Mouse (Mus musculus) MEL (cell line): ENCODE data around the gene Ppp1r15b. TPM values are rescaled to one million over a fixed set of nuclear protein-coding genes. Genes with fewer than 3 reads are reported as not detected.

ENCODE experiments used
- DNase-seq: peaks from one replicate; pipeline ENCODE4 v3.0.0; 2011; ENCODE audit warnings: low read depth, low spot score
- H3K27ac ChIP-seq: 2 replicates; pipeline ENCODE4 v1.5.1; 2012; ENCODE audit warnings: low read depth, mild to moderate bottlenecking, control low read depth, low read length, moderate library complexity; ENCODE audit not compliant: control insufficient read depth
- H3K27me3 ChIP-seq, 2 experiments: fragments of 150-350 bp in 1 of 2; sonication (generic) in 1 of 2; 2 replicates each; pipeline ENCODE4 v1.6.1; 2012; ENCODE audit warnings: low read length in 2 of 2, mild to moderate bottlenecking in 2 of 2, improper control_type of control experiment in 1 of 2, moderate library complexity in 1 of 2; ENCODE audit not compliant: insufficient read depth in 2 of 2, control insufficient read depth in 1 of 2
- H3K36me3 ChIP-seq, 2 experiments: 2 replicates each; pipeline ENCODE4 v1.6.1; 2012 to 2014; ENCODE audit warnings: low read length in 2 of 2, improper control_type of control experiment in 1 of 2, inconsistent platforms in 1 of 2, mild to moderate bottlenecking in 1 of 2; ENCODE audit not compliant: insufficient read depth in 2 of 2, control insufficient read depth in 1 of 2
- H3K4me1 ChIP-seq, 2 experiments: fragments of 150-350 bp in 1 of 2; sonication (generic) in 1 of 2; 2 replicates each; pipeline ENCODE4 v1.6.1; 2012; ENCODE audit warnings: low read length in 2 of 2, improper control_type of control experiment in 1 of 2, mild to moderate bottlenecking in 1 of 2; ENCODE audit not compliant: insufficient read depth in 2 of 2, control insufficient read depth in 1 of 2
- H3K4me3 ChIP-seq, 2 experiments: fragments of 150-350 bp in 1 of 2; sonication (generic) in 1 of 2; 2 replicates each; pipeline ENCODE4 v1.5.1; 2012; ENCODE audit warnings: low read depth in 2 of 2, low read length in 2 of 2, mild to moderate bottlenecking in 2 of 2, moderate library complexity in 2 of 2, control low read depth in 1 of 2, improper control_type of control experiment in 1 of 2; ENCODE audit not compliant: control insufficient read depth in 1 of 2, insufficient read depth in 1 of 2
- H3K79me2 ChIP-seq: 2 replicates; pipeline ENCODE4 v1.6.1; 2012; ENCODE audit warnings: mild to moderate bottlenecking, low read length, moderate library complexity; ENCODE audit not compliant: control insufficient read depth, poor library complexity, insufficient read depth
- H3K9ac ChIP-seq: 2 replicates; pipeline ENCODE4 v1.6.1; 2012; ENCODE audit warnings: low read depth, mild to moderate bottlenecking, control low read depth, low read length, moderate library complexity; ENCODE audit not compliant: control insufficient read depth, poor library complexity, severe bottlenecking
- H3K9me3 ChIP-seq: fragments of 150-350 bp; sonication (generic); replicated peaks from 2 replicates; pipeline ENCODE4 v1.6.1; 2012; ENCODE audit warnings: mild to moderate bottlenecking, low read length, improper control_type of control experiment, moderate library complexity; ENCODE audit not compliant: insufficient read depth
- CHD1 ChIP-seq: IDR thresholded peaks from 2 replicates; pipeline ENCODE4 v1.6.1; 2012; ENCODE audit warnings: low read depth, mild to moderate bottlenecking, inconsistent platforms, low read length, improper control_type of control experiment
- CHD2 ChIP-seq: IDR thresholded peaks from 2 replicates; pipeline ENCODE4 v1.6.1; 2011; ENCODE audit warnings: low read length, improper control_type of control experiment
- E2F4 ChIP-seq: IDR thresholded peaks from 2 replicates; pipeline ENCODE4 v1.6.1; 2011; ENCODE audit warnings: low read depth, low read length, improper control_type of control experiment, borderline replicate concordance
- ELF1 ChIP-seq: IDR thresholded peaks from 2 replicates; pipeline ENCODE4 v1.6.1; 2014; ENCODE audit warnings: low read depth, mild to moderate bottlenecking, inconsistent platforms, low read length, improper control_type of control experiment, moderate library complexity
- EP300 ChIP-seq, 2 experiments: IDR thresholded peaks; 2 replicates each; pipeline ENCODE4 v1.6.1; 2011; ENCODE audit warnings: improper control_type of control experiment in 2 of 2, low read length in 2 of 2, low read depth in 1 of 2, mild to moderate bottlenecking in 1 of 2
- ETS1 ChIP-seq: IDR thresholded peaks from 2 replicates; pipeline ENCODE4 v1.6.1; 2012; ENCODE audit warnings: low read depth, mild to moderate bottlenecking, inconsistent platforms, low read length, improper control_type of control experiment, moderate library complexity
- GATA1 ChIP-seq: IDR thresholded peaks from 2 replicates; pipeline ENCODE4 v1.6.1; 2011; ENCODE audit warnings: low read depth, low read length, improper control_type of control experiment
- HCFC1 ChIP-seq: IDR thresholded peaks from 2 replicates; pipeline ENCODE4 v1.6.1; 2012; ENCODE audit warnings: low read depth, mild to moderate bottlenecking, inconsistent platforms, low read length, improper control_type of control experiment, moderate library complexity
- JUND ChIP-seq: IDR thresholded peaks from 2 replicates; pipeline ENCODE4 v1.6.1; 2011; ENCODE audit warnings: low read depth, mild to moderate bottlenecking, improper control_type of control experiment, low read length
- KAT2A ChIP-seq: conservative IDR thresholded peaks from 2 replicates; pipeline ENCODE4 v1.6.1; 2012; ENCODE audit warnings: low read depth, low read length, improper control_type of control experiment, inconsistent platforms
- MAX ChIP-seq: IDR thresholded peaks from 2 replicates; pipeline ENCODE4 v1.6.1; 2011; ENCODE audit warnings: low read length, improper control_type of control experiment
- MAZ ChIP-seq: IDR thresholded peaks from 2 replicates; pipeline ENCODE4 v1.6.1; 2012; ENCODE audit warnings: low read depth, mild to moderate bottlenecking, inconsistent platforms, low read length, improper control_type of control experiment
- MEF2A ChIP-seq: IDR thresholded peaks from 2 replicates; pipeline ENCODE4 v1.6.1; 2014; ENCODE audit warnings: low read depth, mild to moderate bottlenecking, inconsistent platforms, low read length, improper control_type of control experiment; ENCODE audit not compliant: poor library complexity, insufficient replicate concordance, severe bottlenecking; ENCODE audit errors: extremely low read depth
- MXI1 ChIP-seq: IDR thresholded peaks from 2 replicates; pipeline ENCODE4 v1.6.1; 2011; ENCODE audit warnings: mild to moderate bottlenecking, low read depth, low read length, improper control_type of control experiment
- MYB ChIP-seq: IDR thresholded peaks from 2 replicates; pipeline ENCODE4 v1.6.1; 2011; ENCODE audit warnings: mild to moderate bottlenecking, low read depth, low read length, improper control_type of control experiment
- MYC ChIP-seq: IDR thresholded peaks from 2 replicates; pipeline ENCODE4 v1.6.1; 2011; ENCODE audit warnings: low read depth, mild to moderate bottlenecking, low read length, improper control_type of control experiment, moderate library complexity
- NELFE ChIP-seq: IDR thresholded peaks from 2 replicates; pipeline ENCODE4 v1.6.1; 2011; ENCODE audit warnings: low read depth, low read length, improper control_type of control experiment
- NRF1 ChIP-seq: IDR thresholded peaks from 2 replicates; pipeline ENCODE4 v1.6.1; 2014; ENCODE audit warnings: low read depth, mild to moderate bottlenecking, inconsistent platforms, low read length, improper control_type of control experiment, moderate library complexity; ENCODE audit not compliant: poor library complexity, insufficient read depth, severe bottlenecking
- POLR2A ChIP-seq, 2 experiments: IDR thresholded peaks; 2 replicates each; pipeline ENCODE4 v1.6.1; 2011 to 2012; ENCODE audit warnings: low read length in 2 of 2, mild to moderate bottlenecking in 2 of 2, control low read depth in 1 of 2, improper control_type of control experiment in 1 of 2, low read depth in 1 of 2, moderate library complexity in 1 of 2; ENCODE audit not compliant: control insufficient read depth in 1 of 2, insufficient read depth in 1 of 2, poor library complexity in 1 of 2
- POLR2AphosphoS2 ChIP-seq: IDR thresholded peaks from 2 replicates; pipeline ENCODE4 v1.6.1; 2011; ENCODE audit warnings: low read length, improper control_type of control experiment
- POLR2AphosphoS5 ChIP-seq: IDR thresholded peaks from 2 replicates; pipeline ENCODE4 v1.6.1; 2012; ENCODE audit warnings: low read depth, borderline replicate concordance, mild to moderate bottlenecking, inconsistent platforms, low read length, moderate library complexity, mixed read lengths
- RAD21 ChIP-seq: IDR thresholded peaks from 2 replicates; pipeline ENCODE4 v1.6.1; 2011; ENCODE audit warnings: mild to moderate bottlenecking, low read depth, low read length, improper control_type of control experiment
- RCOR1 ChIP-seq: IDR thresholded peaks from 2 replicates; pipeline ENCODE4 v1.6.1; 2012; ENCODE audit warnings: low read depth, mild to moderate bottlenecking, inconsistent platforms, low read length, improper control_type of control experiment
- SIN3A ChIP-seq: IDR thresholded peaks from 2 replicates; pipeline ENCODE4 v1.6.1; 2012; ENCODE audit warnings: low read length, improper control_type of control experiment, inconsistent platforms
- SMC3 ChIP-seq: IDR thresholded peaks from 2 replicates; pipeline ENCODE4 v1.6.1; 2011; ENCODE audit warnings: low read depth, low read length, improper control_type of control experiment
- TBP ChIP-seq: IDR thresholded peaks from 2 replicates; pipeline ENCODE4 v1.8.0; 2011; ENCODE audit warnings: low read depth, low read length, improper control_type of control experiment
- TCF12 ChIP-seq: IDR thresholded peaks from 2 replicates; pipeline ENCODE4 v1.6.1; 2014; ENCODE audit warnings: low read depth, mild to moderate bottlenecking, inconsistent platforms, low read length, improper control_type of control experiment, moderate library complexity
- UBTF ChIP-seq: IDR thresholded peaks from 2 replicates; pipeline ENCODE4 v1.6.1; 2012; ENCODE audit warnings: low read depth, mild to moderate bottlenecking, inconsistent platforms, low read length, improper control_type of control experiment, moderate library complexity, borderline replicate concordance; ENCODE audit not compliant: insufficient read depth
- USF1 ChIP-seq: IDR thresholded peaks from 2 replicates; pipeline ENCODE4 v1.6.1; 2014; ENCODE audit warnings: low read depth, mild to moderate bottlenecking, inconsistent platforms, low read length, improper control_type of control experiment, moderate library complexity
- USF2 ChIP-seq, 2 experiments: IDR thresholded peaks; 2 replicates each; pipeline ENCODE4 v1.6.1; 2011 to 2012; ENCODE audit warnings: improper control_type of control experiment in 2 of 2, low read length in 2 of 2, borderline replicate concordance in 1 of 2, inconsistent platforms in 1 of 2, low read depth in 1 of 2, mild to moderate bottlenecking in 1 of 2; ENCODE audit not compliant: insufficient read depth in 1 of 2
- ZKSCAN1 ChIP-seq: IDR thresholded peaks from 2 replicates; pipeline ENCODE4 v1.6.1; 2012; ENCODE audit warnings: low read depth, mild to moderate bottlenecking, inconsistent platforms, low read length, improper control_type of control experiment, moderate library complexity
- ZMIZ1 ChIP-seq: IDR thresholded peaks from 2 replicates; pipeline ENCODE4 v1.6.1; 2012; ENCODE audit warnings: low read depth, mild to moderate bottlenecking, inconsistent platforms, low read length, improper control_type of control experiment, moderate library complexity
- ZNF384 ChIP-seq: IDR thresholded peaks from 2 replicates; pipeline ENCODE4 v1.6.1; 2012; ENCODE audit warnings: low read depth, mild to moderate bottlenecking, inconsistent platforms, low read length, improper control_type of control experiment
- polyA plus RNA-seq, 2 experiments: library from polyadenylated mRNA; stranded (reverse) in 1 of 2; unstranded in 1 of 2; fragments of >175 nt in 1 of 2; fragments of >200 nt in 1 of 2; gene quantifications; 2 replicates each; pipeline versions ENCODE4 v1.2.1 to v1.2.4; 2012; ENCODE audit warnings: low replicate concordance in 2 of 2, low read depth in 1 of 2; ENCODE audit not compliant: insufficient read length in 2 of 2, insufficient read depth in 1 of 2, missing spikeins in 1 of 2
- total RNA-seq: library from RNA; depleted of rRNA; stranded (reverse); fragments of 300-350 nt; gene quantifications from 2 replicates; pipeline ENCODE4 v1.2.3, GENCODE M21; 2012; rRNA removed

Gene Ppp1r15b
- 53.1 and 60.9 TPM in 2 replicates for total RNA-seq
- 10 to 100 TPM in 1 of 2 experiments, not detected in 1; 56.3 TPM for polyA plus RNA-seq

- Histone ChIP-seq H3K9me3 (no peaks in the 10 kb centered on the region), H3K36me3 (peaks cover 2 to 10% of the 10 kb centered on the region in 2 experiments; a peak in 3 of 4 replicates), H3K4me1 (peaks cover 0 to 2% of the 10 kb centered on the region in 2 experiments; a peak in 2 of 4 replicates), H3K9ac (peak within 1 kb of the TSS; percentile 97), H3K27ac (peak within 1 kb of the TSS; percentile 96), H3K4me3 (peak within 1 kb of the TSS; percentile 84 to 94), H3K27me3 (no peaks in the 10 kb centered on the region), H3K79me2 (peaks cover 50% of the 10 kb centered on the region)
- peak; percentile 98 for DNase-seq
- no peak for TF ChIP-seq ZKSCAN1
- TF ChIP-seq E2F4: peak; percentile 89; the same call in 1 of the 2 replicates
- peak; percentile 91 for TF ChIP-seq MAZ
- TF ChIP-seq JUND: no peak; the same call in 1 of the 2 replicates
- TF ChIP-seq MEF2A: 0 out of 2 replicates have a peak, but pooled peaks have one; percentile 37
- TF ChIP-seq CHD1: no peak
- peak; percentile 72; the same call in 1 of the 2 replicates for TF ChIP-seq TBP
- peak; percentile 99 for TF ChIP-seq MYC
- TF ChIP-seq RAD21: no peak
- TF ChIP-seq POLR2A (IDR thresholded peaks at IDR 0.05; ENCODE audit: control insufficient read depth in 1 of 2, insufficient read depth in 1 of 2, low read depth in 1 of 2, low read length in 2 of 2, poor library complexity in 1 of 2): peak in 1 of 2 experiments; percentile 86; a peak in 3 of 4 replicates
- TF ChIP-seq USF2 (IDR thresholded peaks at IDR 0.05; ENCODE audit: borderline replicate concordance in 1 of 2, insufficient read depth in 1 of 2, low read depth in 1 of 2, low read length in 2 of 2): no peak
- peak; percentile 89 for TF ChIP-seq MXI1
- peak; percentile 92 for TF ChIP-seq SIN3A
- no peak for TF ChIP-seq SMC3
- TF ChIP-seq RCOR1: peak; percentile 55; the same call in 1 of the 2 replicates
- peak; percentile 54 for TF ChIP-seq USF1
- TF ChIP-seq TCF12: peak; percentile 80; the same call in 1 of the 2 replicates
- TF ChIP-seq NELFE: peak; percentile 85
- peak; percentile 75 for TF ChIP-seq POLR2AphosphoS2
- peak; percentile 97 for TF ChIP-seq ELF1
- peak; percentile 98 for TF ChIP-seq MAX
- no peak for TF ChIP-seq POLR2AphosphoS5
- TF ChIP-seq ZNF384: no peak
- no peak for TF ChIP-seq CHD2
- TF ChIP-seq HCFC1: peak; percentile 89
- TF ChIP-seq MYB: no peak
- peak; percentile 88 for TF ChIP-seq ZMIZ1
- TF ChIP-seq ETS1: peak; percentile 73
- TF ChIP-seq GATA1: peak; percentile 14; the same call in 1 of the 2 replicates
- peak in 1 of 2 experiments; percentile 59; a peak in 2 of 4 replicates for TF ChIP-seq EP300 (IDR thresholded peaks at IDR 0.05; ENCODE audit: low read depth in 1 of 2, low read length in 2 of 2)
- TF ChIP-seq UBTF: no peak
- peak; percentile 63; the same call in 1 of the 2 replicates for TF ChIP-seq KAT2A
- TF ChIP-seq NRF1: peak; percentile 74
Observed at GRCm38 (mm10) chr1:133130638-133131560, at the start of gene Ppp1r15b. Ppp1r15b (plus strand) TSS chr1:133131143.
